Mouse (Mus musculus): ENCODE measurements at regions not wholly inside any gene's neighbourhood (a gene's known extent, or its start where the extent isn't known, plus 50 kb on each side); places are given as distances from the start of the nearest gene placed in this dataset.

- DNase-seq = no peak
- intact Hi-C loops (cut with DNase I) = loop anchor here (5.0 to 10.0 kb wide), 2 partner anchors 893 to 1021 kb away; no protein-coding TSS in a partner anchor
These were observed 113.2 kb upstream of the Gm17509 start for GRCm38 (mm10) chr13:117334125-117334524.

DNA sequence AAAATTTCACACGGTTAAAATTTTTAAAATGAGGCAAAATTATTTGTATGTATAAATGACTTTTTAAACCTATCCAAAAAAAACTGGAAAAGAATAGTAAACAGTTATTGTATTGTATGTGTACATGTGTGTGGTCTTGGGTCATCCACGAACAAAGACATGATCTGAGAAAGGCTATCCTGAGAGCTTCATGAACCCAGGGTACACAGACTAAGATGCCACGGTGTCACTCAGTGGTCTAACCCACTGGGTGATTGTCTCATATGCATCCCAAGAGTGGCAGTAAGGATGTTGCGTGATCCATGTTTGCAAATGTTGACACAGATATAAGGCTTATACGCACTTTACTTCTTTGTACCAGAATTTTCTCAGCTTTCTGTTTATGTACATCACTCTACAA lies 113.7 kb upstream of the Gm17509 start:
- intact Hi-C loops (cut with DNase I) = loop anchor here (5.0 to 10.0 kb wide), 2 partner anchors 893 to 1020 kb away; no protein-coding TSS in a partner anchor
- no peak for DNase-seq

- intact Hi-C loops (cut with DNase I) = no loop called here
- DNase-seq = no peak
These were observed 160.3 kb upstream of the Gm17509 start for GRCm38 (mm10) chr13:117381086-117381595.

DNA sequence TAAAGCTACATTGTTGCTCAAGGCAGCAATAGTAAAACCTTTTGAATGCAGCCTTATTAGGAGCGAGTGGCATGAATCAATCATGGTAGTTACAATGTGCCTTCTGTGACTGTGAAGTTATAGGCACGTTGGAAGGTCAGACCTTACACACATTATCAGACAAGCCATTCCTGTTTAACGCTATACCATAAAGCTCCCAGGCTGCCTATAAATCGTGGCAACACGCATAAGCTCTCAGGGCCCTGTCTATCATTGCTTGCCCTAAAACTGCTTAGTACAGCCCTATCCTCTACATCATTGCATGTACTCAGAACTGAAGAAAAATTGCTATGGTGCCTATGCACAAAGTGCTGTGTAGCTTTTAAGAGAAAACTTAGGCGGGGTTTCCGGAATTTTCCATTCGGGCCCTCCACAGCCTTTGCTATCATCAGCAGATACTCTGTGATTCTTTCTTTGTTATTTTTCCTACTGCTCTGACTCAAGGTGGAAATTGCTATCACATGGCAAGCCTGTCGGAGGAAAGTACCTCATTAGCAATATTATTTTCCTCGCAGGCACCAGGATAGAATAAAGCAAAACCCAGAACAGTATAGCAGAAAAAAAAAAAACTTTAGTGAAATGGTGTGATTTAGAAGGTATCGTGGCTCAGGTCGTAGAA lies 162.7 kb upstream of the Gm17509 start:
- intact Hi-C loops (cut with DNase I) = no loop called here
- no peak for DNase-seq

- DNase-seq = no peak
- intact Hi-C loops (cut with DNase I) = no loop called here
These were observed 169.4 kb upstream of the Gm17509 start for GRCm38 (mm10) chr13:117390287-117390686.

- no peak for DNase-seq
- intact Hi-C loops (cut with DNase I) = no loop called here
These were observed 172.6 kb upstream of the Gm17509 start for GRCm38 (mm10) chr13:117393488-117393887.

DNA sequence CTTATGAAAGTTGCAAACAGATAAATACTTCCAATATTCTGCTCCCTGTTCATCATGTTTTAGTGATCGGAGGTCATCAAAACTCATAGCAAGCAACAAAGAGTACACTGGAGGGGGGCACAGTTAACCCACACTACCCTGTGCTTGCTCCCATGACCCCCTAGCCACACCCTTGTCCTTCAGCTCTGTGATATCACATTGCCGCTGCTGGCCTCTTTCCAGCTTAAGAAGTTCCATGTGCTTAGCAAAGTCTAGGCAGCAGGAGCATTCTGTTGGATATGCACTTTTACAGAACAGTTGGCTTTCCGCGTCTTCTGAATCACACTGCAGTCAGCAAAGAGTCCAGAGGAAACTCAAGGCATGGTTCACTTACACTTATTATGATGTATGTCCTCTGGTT lies 180.4 kb upstream of the Gm17509 start:
- DNase-seq = no peak
- intact Hi-C loops (cut with DNase I) = no loop called here

- DNase-seq = no peak
- intact Hi-C loops (cut with DNase I) = no loop called here
These were observed 189.1 kb upstream of the Gm17509 start for GRCm38 (mm10) chr13:117409940-117410339.

DNA sequence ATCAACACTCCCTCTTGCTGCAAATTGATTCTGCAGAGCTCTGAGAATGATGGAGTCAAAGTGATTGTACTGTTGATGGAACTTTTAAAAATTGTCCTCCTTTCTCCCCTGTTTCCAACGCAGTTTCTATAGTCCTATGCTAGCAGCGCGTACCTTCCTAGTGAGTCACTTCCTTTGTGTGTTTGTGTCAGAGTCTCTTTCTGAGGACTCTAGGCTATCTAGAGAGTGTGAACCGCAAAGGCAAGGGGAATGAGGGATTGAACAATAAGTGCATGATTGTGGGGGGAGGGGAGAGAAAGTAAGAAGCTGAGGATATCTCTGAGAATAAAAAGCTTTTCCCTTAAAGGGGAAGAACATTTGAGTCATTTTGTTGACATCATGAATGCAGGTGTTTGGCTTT lies 188.5 kb upstream of the Hcn1 start:
- intact Hi-C loops (cut with DNase I) = no loop called here

GRCm38 (mm10) chr13:117423558-117423957 lies 178.6 kb upstream of the Hcn1 start:
- DNase-seq = no peak

More for the DNA sequence above, 188.5 kb upstream of the Hcn1 start:
- no peak for DNase-seq

DNA sequence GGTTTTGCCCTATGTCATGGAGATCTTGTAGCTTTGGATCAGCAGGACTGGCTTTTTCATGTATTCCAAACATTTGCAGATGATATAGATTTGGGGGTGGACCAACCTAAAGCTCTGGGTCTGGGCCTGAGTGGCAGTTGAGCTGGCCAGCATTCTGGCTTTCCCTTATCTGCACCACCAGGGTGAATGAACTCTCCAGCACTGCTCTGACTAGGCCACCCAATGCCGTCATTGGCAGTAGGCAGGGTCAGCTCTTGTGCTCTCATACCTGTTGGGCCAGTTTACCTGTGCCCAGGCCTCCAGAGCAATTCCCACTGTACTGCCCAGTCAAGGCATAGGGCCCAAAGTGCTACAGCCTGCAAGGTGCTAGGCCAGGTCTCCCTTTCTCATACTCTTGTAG lies 177.1 kb upstream of the Hcn1 start:
- intact Hi-C loops (cut with DNase I) = no loop called here
- no peak for DNase-seq

More at GRCm38 (mm10) chr13:117423558-117423957, 178.6 kb upstream of the Hcn1 start:
- intact Hi-C loops (cut with DNase I) = no loop called here

- intact Hi-C loops (cut with DNase I) = no loop called here
- DNase-seq = no peak
These were observed 134.7 kb upstream of the Hcn1 start for GRCm38 (mm10) chr13:117467407-117467806.

- intact Hi-C loops (cut with DNase I) = no loop called here
- DNase-seq = no peak
These were observed 129.4 kb upstream of the Hcn1 start for GRCm38 (mm10) chr13:117472726-117473125.

DNA sequence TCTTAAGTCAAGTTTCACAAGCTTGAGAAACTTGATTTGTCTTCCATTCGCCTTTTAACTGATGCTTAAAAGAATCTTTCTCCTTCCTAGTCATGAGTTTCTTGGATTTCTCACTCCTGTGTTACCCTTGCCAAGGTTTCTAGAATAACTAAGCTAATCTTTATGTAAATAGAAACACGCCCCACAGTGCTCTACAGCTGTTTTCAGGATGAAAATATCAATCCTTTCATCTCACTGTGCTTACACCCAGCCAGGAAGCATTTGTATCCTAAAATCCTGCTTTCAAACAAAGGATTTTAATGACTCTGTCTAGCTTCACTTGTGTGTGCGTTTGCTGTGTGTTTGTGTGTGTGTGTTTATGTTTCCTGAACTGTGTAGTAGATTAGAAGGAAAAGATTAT lies 119.5 kb upstream of the Hcn1 start:
- intact Hi-C loops (cut with DNase I) = no loop called here
- no peak for DNase-seq

GRCm38 (mm10) chr13:117508746-117509145 lies 93.4 kb upstream of the Hcn1 start:
- intact Hi-C loops (cut with DNase I) = no loop called here
- DNase-seq = no peak

- intact Hi-C loops (cut with DNase I) = loop anchor here (5.0 to 10.0 kb wide), 2 partner anchors 677 to 795 kb away; no protein-coding TSS in a partner anchor
- DNase-seq = peak; percentile 4 to 9
These were observed 52.0 kb upstream of the Hcn1 start for GRCm38 (mm10) chr13:117550108-117550507.

Measured in heart, postnatal 36 days (tissue).